Mouse (Mus musculus): ENCODE measurements around the gene Ccr1.

- peak; percentile 30 for TF ChIP-seq CTCF (IDR thresholded peaks at IDR 0.05; ENCODE audit: low read depth)
- no peak for TF ChIP-seq EP300 (IDR thresholded peaks at IDR 0.05; ENCODE audit: low read depth)
Measured at GRCm38 (mm10) chr9:123928759-123929246, 39.7 kb downstream of the Ccr1 start.

Measured in heart, postnatal 0 days (tissue).